Mouse (Mus musculus): ENCODE data around the gene Ambra1. TPM values are rescaled to one million over a fixed set of nuclear protein-coding genes. Genes with fewer than 3 reads are reported as not detected.

The Ambra1 gene
- total RNA-seq, 2 experiments from 2014 or later, result 49.7 to 50.4 TPM

GRCm38 (mm10) chr2:91930761-91931291, 200.9 kb downstream of the Ambra1 start:
- TF ChIP-seq CTCF (conservative IDR thresholded peaks at IDR 0.05), result no peak
- H3K27ac ChIP-seq, result peak overlapping the region; percentile 80; the same call in 1 of the 2 replicates
- H3K4me3 ChIP-seq, result peak overlapping the region; percentile 48
- no peak for DNase-seq (ENCODE audit: low spot score in 2 of 2)

- H3K27ac ChIP-seq, result peak overlapping the region; percentile 80; the same call in 1 of the 2 replicates
- no peak for DNase-seq (ENCODE audit: low spot score in 2 of 2)
- peak overlapping the region; percentile 48 for H3K4me3 ChIP-seq
- no peak for TF ChIP-seq CTCF (conservative IDR thresholded peaks at IDR 0.05)
These were observed 201.6 kb downstream of the Ambra1 start for GRCm38 (mm10) chr2:91931328-91932159.

GRCm38 (mm10) chr2:91932160-91932711, 202.3 kb downstream of the Ambra1 start, which contains the start of gene Mdk:
Mdk (minus strand) TSS chr2:91932297.
- Histone ChIP-seq H3K27ac (peak within 1 kb of the TSS; percentile 80; the same call in 1 of the 2 replicates), H3K4me3 (peak within 1 kb of the TSS; percentile 48)
- TF ChIP-seq CTCF (conservative IDR thresholded peaks at IDR 0.05), result no peak
- no peak for DNase-seq (ENCODE audit: low spot score in 2 of 2)

GRCm38 (mm10) chr2:91932737-91933350, 202.9 kb downstream of the Ambra1 start:
- no peak overlapping the region for H3K4me3 ChIP-seq
- no peak for DNase-seq (ENCODE audit: low spot score in 2 of 2)
- no peak for TF ChIP-seq CTCF (conservative IDR thresholded peaks at IDR 0.05)
- no peak overlapping the region for H3K27ac ChIP-seq

- DNase-seq (ENCODE audit: low spot score in 2 of 2), result no peak
- no peak for TF ChIP-seq CTCF (conservative IDR thresholded peaks at IDR 0.05)
- Histone ChIP-seq H3K4me3 (no peak overlapping the region), H3K27ac (no peak overlapping the region)
These were observed 203.5 kb downstream of the Ambra1 start for GRCm38 (mm10) chr2:91933471-91933870.

GRCm38 (mm10) chr2:91934016-91934415, 204.1 kb downstream of the Ambra1 start:
- DNase-seq (ENCODE audit: low spot score in 2 of 2), result no peak
- H3K4me3 ChIP-seq, result no peak overlapping the region
- TF ChIP-seq CTCF (conservative IDR thresholded peaks at IDR 0.05), result no peak
- H3K27ac ChIP-seq, result no peak overlapping the region

GRCm38 (mm10) chr2:91934826-91935525, 205.0 kb downstream of the Ambra1 start:
- DNase-seq (ENCODE audit: low spot score in 2 of 2), result no peak
- H3K27ac ChIP-seq, result no peak overlapping the region
- no peak overlapping the region for H3K4me3 ChIP-seq
- no peak for TF ChIP-seq CTCF (conservative IDR thresholded peaks at IDR 0.05)

- H3K27ac ChIP-seq, result no peak overlapping the region
- no peak for TF ChIP-seq CTCF (conservative IDR thresholded peaks at IDR 0.05)
- H3K4me3 ChIP-seq, result no peak overlapping the region
- no peak for DNase-seq (ENCODE audit: low spot score in 2 of 2)
These were observed 206.2 kb downstream of the Ambra1 start for GRCm38 (mm10) chr2:91936154-91936553.

- Histone ChIP-seq H3K4me3 (no peak overlapping the region), H3K27ac (no peak overlapping the region)
- no peak for TF ChIP-seq CTCF (conservative IDR thresholded peaks at IDR 0.05)
- no peak for DNase-seq (ENCODE audit: low spot score in 2 of 2)
These were observed 209.5 kb downstream of the Ambra1 start for GRCm38 (mm10) chr2:91939303-91939935.

GRCm38 (mm10) chr2:91942356-91942755, 212.4 kb downstream of the Ambra1 start:
- Histone ChIP-seq H3K4me3 (no peak overlapping the region), H3K27ac (no peak overlapping the region)
- TF ChIP-seq CTCF (conservative IDR thresholded peaks at IDR 0.05), result peak; percentile 66
- DNase-seq (ENCODE audit: low spot score in 2 of 2), result no peak

- peak; percentile 90 for TF ChIP-seq CTCF (conservative IDR thresholded peaks at IDR 0.05)
- Histone ChIP-seq H3K4me3 (peak overlapping the region; percentile 12; the same call in 1 of the 2 replicates), H3K27ac (peak overlapping the region; percentile 93; the same call in 1 of the 2 replicates)
- peak; percentile 80 to 87 for DNase-seq (ENCODE audit: low spot score in 2 of 2)
These were observed 214.4 kb downstream of the Ambra1 start for GRCm38 (mm10) chr2:91944170-91944950.

Data from layer of hippocampus, adult 2 months (tissue).